Mouse (Mus musculus): Measurements from ENCODE around the gene Numb. TPM values are rescaled to one million over a fixed set of nuclear protein-coding genes. Genes with fewer than 3 reads are reported as not detected.
"Not testable (repeated sequence)": the region's sequence is repeated elsewhere in the genome, so short reads cannot be mapped to it uniquely, and the experiment has no call there.

The Numb gene
- total RNA-seq, 1 experiment from 2014 or later = 17.0 TPM

GRCm38 (mm10) chr12:83923486-83923859 lies 1.7 kb upstream of the Numb start:
- ATAC-seq (replicated peaks; ENCODE audit: low read depth, poor library complexity, severe bottlenecking) = no peak

DNA sequence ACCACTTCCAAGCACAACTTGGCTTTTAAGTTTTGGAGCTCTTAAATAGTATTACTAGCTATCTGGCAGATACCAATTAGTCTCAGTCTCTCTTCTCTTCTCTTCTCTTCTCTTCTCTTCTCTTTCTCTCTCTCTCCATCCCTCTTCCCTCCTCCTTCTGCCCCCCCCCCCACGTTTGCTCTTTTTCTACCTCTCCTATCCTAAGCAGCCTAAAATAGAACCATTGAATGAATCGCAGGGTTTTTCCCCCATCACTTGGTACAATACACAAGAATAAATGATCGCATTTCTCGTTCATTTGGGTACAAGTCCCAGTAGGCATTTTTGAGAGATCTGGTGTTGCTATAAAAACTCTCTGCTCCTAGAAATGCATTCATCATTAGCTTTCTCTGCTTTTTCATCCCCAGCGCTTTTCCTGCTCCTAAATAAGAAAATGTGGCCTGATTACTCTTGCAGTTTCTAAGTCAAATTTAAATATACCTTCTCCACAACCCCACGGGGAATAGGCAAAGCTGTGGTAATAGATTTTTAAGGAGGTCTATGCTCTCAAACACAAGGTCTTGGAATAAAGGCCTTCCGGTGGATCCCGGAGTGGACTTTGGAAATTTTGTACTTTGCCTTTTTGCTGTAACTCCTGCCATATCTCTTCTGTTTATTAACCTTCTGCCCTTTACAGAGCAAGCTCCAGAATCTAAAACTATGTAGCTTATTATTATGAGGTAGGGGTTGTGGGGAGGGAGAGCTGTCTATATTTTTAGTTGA lies 1.2 kb upstream of the Numb start:
- ATAC-seq (replicated peaks; ENCODE audit: low read depth, poor library complexity, severe bottlenecking) = no peak

DNA sequence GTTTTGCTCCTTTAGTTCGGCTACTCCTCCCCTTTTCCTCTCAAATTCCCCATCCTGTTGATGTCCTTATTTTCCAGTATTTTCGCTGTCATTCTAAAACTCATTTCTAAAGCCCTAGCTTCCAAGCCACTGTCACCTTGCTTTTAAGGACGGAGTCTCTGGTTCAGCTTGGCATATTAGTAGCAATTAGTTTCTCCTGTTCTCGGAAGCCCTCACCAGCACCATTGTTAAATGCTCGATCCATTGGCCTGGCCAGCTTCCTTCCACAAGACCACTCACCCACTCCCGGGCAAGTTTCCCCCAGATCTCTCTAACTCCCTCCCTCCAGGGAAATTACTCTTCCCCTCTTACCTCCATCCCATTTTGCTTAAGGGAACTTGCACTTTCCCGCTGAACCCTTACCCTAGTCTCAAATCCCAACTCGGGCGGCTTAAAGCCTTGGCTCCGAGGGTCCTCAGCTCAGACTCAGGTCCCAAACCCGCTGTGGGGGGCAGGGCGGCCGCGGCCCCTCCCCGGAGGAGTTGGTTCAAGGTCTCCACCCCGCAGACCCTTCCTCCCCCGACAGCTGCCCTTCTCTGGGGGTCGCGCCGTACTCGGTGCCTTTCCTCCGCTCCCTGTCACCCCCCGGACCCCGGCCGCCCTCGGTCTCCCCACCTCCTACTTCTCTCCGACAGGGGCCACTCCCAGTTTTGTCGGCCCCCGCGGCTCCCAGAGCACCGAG lies 853 bp downstream of the Numb start:
- no peak for ATAC-seq (replicated peaks; ENCODE audit: low read depth, poor library complexity, severe bottlenecking)

- no peak for ATAC-seq (replicated peaks; ENCODE audit: low read depth, poor library complexity, severe bottlenecking)
Measured at GRCm38 (mm10) chr12:83916884-83917283, 4.8 kb downstream of the Numb start.

DNA sequence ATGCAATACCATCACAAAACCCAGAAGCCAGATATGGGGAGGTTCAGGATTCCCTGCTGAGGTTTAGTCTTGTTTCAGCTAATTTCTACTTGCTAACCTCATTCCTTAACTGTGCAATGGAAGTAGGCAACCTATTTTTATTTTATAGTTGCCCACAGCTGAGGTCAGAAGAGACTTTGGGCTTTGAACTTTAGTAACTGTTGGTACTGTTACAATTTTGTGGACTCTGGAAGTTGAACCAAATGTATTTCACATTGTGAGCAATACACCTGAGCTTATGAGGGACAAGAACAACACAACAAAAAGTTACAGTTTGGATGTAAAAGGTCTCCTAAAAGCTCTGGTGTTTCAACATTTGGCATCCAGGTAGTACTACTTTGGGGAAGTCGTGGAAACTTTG lies 6.9 kb downstream of the Numb start:
- ATAC-seq (replicated peaks; ENCODE audit: low read depth, poor library complexity, severe bottlenecking) = no peak

DNA sequence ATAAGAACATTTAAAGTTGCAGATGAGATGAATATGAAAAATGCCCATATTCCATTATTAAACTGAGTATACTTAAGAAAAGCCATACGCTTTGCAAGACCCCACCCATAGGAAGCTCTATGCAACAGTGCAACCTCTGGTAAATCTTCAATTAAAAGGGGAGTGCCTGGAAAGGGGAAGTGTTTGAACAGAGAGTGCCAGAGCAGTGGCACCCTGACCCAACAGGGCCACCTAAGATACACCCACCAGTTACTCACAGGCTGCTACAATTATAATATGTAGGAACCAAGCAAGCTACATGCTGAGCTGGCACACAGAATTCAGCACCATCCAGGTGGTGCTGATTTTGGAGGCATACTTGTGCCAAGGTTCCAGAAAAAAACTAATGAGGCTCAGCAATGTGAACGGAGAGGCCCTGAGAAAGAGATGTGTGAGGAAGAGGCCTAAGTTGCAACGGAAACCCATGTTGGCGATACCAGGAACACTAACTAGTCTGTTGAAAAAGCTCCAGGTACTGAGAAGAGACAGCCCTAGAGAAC lies 7.5 kb downstream of the Numb start:
- peak; percentile 80 for ATAC-seq (replicated peaks; ENCODE audit: low read depth, poor library complexity, severe bottlenecking)

DNA sequence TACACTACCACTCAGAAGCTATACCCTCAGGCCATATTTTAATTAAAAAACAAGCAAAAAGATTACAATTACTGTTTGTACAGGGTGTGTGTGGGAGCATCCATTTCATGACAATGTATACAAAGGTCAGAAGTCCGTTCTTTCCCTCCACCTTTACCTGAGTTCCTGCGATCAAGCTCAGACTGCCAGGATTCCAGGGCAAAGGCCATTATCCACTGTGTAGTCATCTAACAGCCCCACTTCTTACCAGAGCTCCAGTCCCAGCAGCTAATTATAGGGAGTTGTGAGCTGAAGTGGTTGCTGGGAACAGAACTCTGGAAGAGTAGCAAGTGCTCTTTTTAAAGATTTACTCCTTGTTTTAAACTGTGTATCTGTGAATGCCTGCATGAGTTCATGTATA lies 11.3 kb downstream of the Numb start:
- no peak for ATAC-seq (replicated peaks; ENCODE audit: low read depth, poor library complexity, severe bottlenecking)

DNA sequence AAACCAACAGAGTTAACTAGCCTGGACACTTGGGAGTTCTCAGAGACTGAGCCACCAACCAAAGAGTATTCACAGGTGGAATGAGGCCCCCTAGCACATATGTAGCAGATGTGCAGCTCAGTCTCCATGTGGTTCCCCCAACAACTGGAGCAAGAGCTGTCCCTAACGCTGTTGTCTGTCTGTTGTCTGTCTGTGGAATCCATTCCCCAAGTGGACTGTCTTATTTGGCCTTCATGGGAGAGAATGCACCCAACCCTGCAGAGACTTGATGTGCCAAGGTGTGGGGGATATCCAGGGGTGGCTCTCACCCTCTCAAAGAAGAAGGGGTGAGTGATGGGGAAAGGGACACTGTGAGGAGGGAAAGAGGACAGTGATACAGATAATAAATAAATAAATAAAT lies 28.8 kb downstream of the Numb start:
- ATAC-seq (replicated peaks; ENCODE audit: low read depth, poor library complexity, severe bottlenecking) = no peak

- no peak for ATAC-seq (replicated peaks; ENCODE audit: low read depth, poor library complexity, severe bottlenecking)
Measured at GRCm38 (mm10) chr12:83891278-83891677, 30.5 kb downstream of the Numb start.

- no peak for ATAC-seq (replicated peaks; ENCODE audit: low read depth, poor library complexity, severe bottlenecking)
Measured at GRCm38 (mm10) chr12:83889128-83889527, 32.6 kb downstream of the Numb start.

DNA sequence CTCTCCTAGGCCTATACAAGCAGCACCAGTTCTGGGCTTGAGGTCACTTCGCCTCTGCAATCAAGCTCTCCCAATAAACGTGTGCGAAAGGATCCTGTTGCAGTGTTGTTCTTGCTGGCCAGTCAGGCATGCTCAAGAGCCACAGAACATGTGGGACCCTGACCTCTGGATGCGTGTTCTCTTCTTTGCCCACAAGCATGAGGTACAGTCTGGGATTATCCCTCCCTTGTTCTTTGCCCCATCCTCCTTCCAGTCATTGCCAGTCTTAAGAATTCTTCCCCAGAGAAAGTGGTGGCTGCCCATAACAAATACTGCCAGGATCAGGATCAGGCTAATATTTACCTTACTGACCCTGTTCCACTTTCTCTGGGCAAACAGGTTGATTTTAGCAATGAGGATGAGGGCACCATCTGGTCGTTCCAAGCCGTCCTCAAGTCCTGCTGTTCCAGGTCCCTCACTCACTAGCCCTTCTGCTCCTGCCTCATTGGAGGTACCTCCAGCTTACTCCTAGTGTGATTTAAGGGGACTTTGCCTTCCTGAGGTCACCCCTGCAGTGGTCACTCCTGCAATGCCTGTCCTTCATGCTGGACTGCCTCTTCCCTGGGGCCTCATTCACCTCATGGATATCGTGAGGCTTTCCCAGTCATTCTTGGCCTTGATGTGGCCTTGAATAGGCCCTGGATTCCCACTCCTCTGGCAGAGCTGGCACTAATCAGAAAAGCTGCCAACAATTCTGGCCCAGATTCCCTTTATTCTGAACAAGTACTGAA lies 36.0 kb downstream of the Numb start:
- ATAC-seq (replicated peaks; ENCODE audit: low read depth, poor library complexity, severe bottlenecking) = no peak

GRCm38 (mm10) chr12:83885065-83885464 lies 36.7 kb downstream of the Numb start:
- ATAC-seq (replicated peaks; ENCODE audit: low read depth, poor library complexity, severe bottlenecking) = not testable (repeated sequence)

- ATAC-seq (replicated peaks; ENCODE audit: low read depth, poor library complexity, severe bottlenecking) = no peak
Measured at GRCm38 (mm10) chr12:83882503-83882902, 39.2 kb downstream of the Numb start.

GRCm38 (mm10) chr12:83882088-83882487 lies 39.6 kb downstream of the Numb start:
- ATAC-seq (replicated peaks; ENCODE audit: low read depth, poor library complexity, severe bottlenecking) = no peak

GRCm38 (mm10) chr12:83880913-83881312 lies 40.8 kb downstream of the Numb start:
- no peak for ATAC-seq (replicated peaks; ENCODE audit: low read depth, poor library complexity, severe bottlenecking)

DNA sequence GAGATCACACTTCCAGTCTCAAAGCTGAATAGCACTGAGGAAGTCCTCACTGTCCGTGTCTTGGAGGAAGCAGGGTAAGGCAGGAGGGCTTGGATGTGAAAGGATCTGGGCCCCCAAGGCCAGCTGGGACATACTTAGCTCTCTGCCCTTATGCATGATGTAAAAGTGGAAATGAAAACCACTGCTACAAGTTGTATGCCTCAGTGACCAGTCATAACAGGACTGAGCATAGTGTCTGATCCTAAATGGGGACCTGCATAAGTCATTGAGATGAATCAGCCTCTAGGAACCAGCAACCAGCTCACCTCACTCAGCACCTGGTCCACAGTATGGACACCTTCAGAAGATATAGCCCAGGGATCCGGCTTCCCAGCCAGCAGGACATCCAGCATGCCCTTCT lies 46.6 kb downstream of the Numb start:
- ATAC-seq (replicated peaks; ENCODE audit: low read depth, poor library complexity, severe bottlenecking) = no peak

GRCm38 (mm10) chr12:83874597-83874996 lies 47.1 kb downstream of the Numb start:
- no peak for ATAC-seq (replicated peaks; ENCODE audit: low read depth, poor library complexity, severe bottlenecking)

- 0 out of 2 replicates have a peak, but pooled peaks have one; percentile 60 for ATAC-seq (replicated peaks; ENCODE audit: low read depth, poor library complexity, severe bottlenecking)
Measured at GRCm38 (mm10) chr12:83864501-83864900, 57.2 kb downstream of the Numb start.

GRCm38 (mm10) chr12:83861880-83862279 lies 59.9 kb downstream of the Numb start:
- ATAC-seq (replicated peaks; ENCODE audit: low read depth, poor library complexity, severe bottlenecking) = peak; percentile 85

DNA sequence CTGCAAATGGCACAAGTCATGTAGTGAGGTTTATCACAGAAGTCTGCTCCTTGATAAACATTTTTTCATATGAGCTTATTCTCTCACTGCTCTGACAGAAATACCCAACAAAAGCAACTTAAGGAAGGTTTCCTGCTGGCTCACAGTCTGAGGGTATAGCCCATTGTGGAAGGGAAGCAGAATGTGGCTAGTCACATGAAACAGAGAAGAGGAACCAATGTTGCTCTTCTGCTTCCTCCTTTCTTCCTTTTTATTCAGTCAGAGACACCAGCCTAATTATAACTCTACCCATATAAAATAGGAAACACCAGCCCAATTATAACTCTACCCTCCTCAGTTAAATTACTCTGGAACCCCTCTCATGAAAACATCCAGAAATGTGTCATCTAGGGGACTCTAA lies 61.0 kb downstream of the Numb start:
- ATAC-seq (replicated peaks; ENCODE audit: low read depth, poor library complexity, severe bottlenecking) = peak; percentile 23; the same call in 1 of the 2 replicates

DNA sequence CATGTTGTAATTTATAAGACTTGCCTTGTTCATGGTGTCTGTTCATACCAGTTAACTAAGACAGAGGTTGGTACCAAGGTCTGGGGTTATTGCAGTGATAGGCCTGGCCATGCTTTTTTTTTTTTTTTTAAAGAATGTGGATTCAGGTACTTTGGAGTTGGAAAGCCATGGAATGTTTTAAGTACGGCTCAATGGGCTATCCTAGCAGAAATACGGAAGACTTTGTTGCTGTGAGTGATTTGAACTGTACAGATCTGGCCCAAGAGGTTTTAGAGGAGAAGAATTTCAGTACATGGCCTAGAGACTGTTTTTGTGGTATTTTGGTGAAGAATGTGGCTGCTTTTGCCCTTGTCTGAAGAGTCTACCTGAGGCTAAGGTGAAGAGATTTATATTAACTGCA lies 63.7 kb downstream of the Numb start:
- ATAC-seq (replicated peaks; ENCODE audit: low read depth, poor library complexity, severe bottlenecking) = no peak

All from common myeloid progenitor, adult 5-6 weeks (primary cell).